Mouse (Mus musculus) liver, embryonic 13.5 days (tissue): ENCODE measurements around the gene Pde6h. TPM values are rescaled to one million over a fixed set of nuclear protein-coding genes. Genes with fewer than 3 reads are reported as not detected.

Source experiments
- ATAC-seq: fragments of 200-750 bp; cut with Nextera tagmentation; 2 replicates; pipeline ENCODE4 v1.8.0; 2017; ENCODE audit warnings: low read depth, mild to moderate bottlenecking, moderate number of reproducible peaks, moderate library complexity
- DNase-seq: peaks from one replicate; pipeline ENCODE4 v3.0.0; 2022
- H3K27ac ChIP-seq: fragments of 300-500 bp; sonication (generic); 2 replicates; pipeline ENCODE4 v1.5.1; 2015; ENCODE audit warnings: moderate library complexity, mild to moderate bottlenecking, inconsistent platforms
- H3K27me3 ChIP-seq: fragments of 300-500 bp; sonication (generic); 2 replicates; pipeline ENCODE4 v1.6.1; 2015; ENCODE audit warnings: mild to moderate bottlenecking, inconsistent platforms
- H3K36me3 ChIP-seq: fragments of 300-500 bp; sonication (generic); 2 replicates; pipeline ENCODE4 v1.6.1; 2015; ENCODE audit warnings: mild to moderate bottlenecking, inconsistent platforms
- H3K4me1 ChIP-seq: fragments of 300-500 bp; sonication (generic); replicated peaks from 2 replicates; pipeline ENCODE4 v1.6.1; 2015; ENCODE audit warnings: inconsistent platforms
- H3K4me2 ChIP-seq: fragments of 300-500 bp; sonication (generic); 2 replicates; pipeline ENCODE4 v1.6.1; 2015; ENCODE audit warnings: inconsistent platforms, mild to moderate bottlenecking, moderate library complexity
- H3K4me3 ChIP-seq: fragments of 300-500 bp; sonication (generic); replicated peaks from 2 replicates; pipeline ENCODE4 v1.5.1; 2015; ENCODE audit warnings: mild to moderate bottlenecking, inconsistent platforms
- H3K9ac ChIP-seq: fragments of 300-500 bp; sonication (generic); 2 replicates; pipeline ENCODE4 v1.6.1; 2015; ENCODE audit warnings: mild to moderate bottlenecking, inconsistent platforms
- H3K9me3 ChIP-seq: fragments of 300-500 bp; sonication (generic); replicated peaks from 2 replicates; pipeline ENCODE4 v1.6.1; 2016; ENCODE audit warnings: inconsistent platforms
- WGBS: fragments of 180-500 bp; shearing (Covaris S2); methylation state at CpG from one replicate; pipeline ENCODE4 v1.1.7; 2015; ENCODE audit not compliant: insufficient replicate concordance; 5-methylcytosine and 5-hydroxymethylcytosine counted together
- polyA plus RNA-seq: library from polyadenylated mRNA; unstranded; fragments of >200 nt; fragmentation: Nextera tagmentation; extraction: Ambion mirVana; gene quantifications from 2 replicates; pipeline ENCODE4 v1.2.1, GENCODE M21; 2015

Pde6h gene
- polyA plus RNA-seq, 1 experiment from 2014 or later = not detected

- 31% methylated on average over 18 of the region's 18 CpGs for WGBS
- 0 out of 2 replicates have a peak, but pooled peaks cover 3% of the 10 kb centered on the region for H3K27me3 ChIP-seq
- peak overlapping the region; percentile 48 for H3K4me2 ChIP-seq
- H3K4me1 ChIP-seq = peaks cover 8% of the 10 kb centered on the region
- ATAC-seq = peak; percentile 39; the same call in 1 of the 2 replicates
- H3K27ac ChIP-seq = no peak overlapping the region
- no peaks in the 10 kb centered on the region for H3K9me3 ChIP-seq
- no peak for DNase-seq
- no peak overlapping the region for H3K4me3 ChIP-seq
- no peak overlapping the region for H3K9ac ChIP-seq
- no peaks in the 10 kb centered on the region for H3K36me3 ChIP-seq
Observed at GRCm38 (mm10) chr6:136913384-136914126, 10.1 kb upstream of the Pde6h start.

GRCm38 (mm10) chr6:136914234-136914633, 9.4 kb upstream of the Pde6h start:
- H3K4me3 ChIP-seq = no peak overlapping the region
- ATAC-seq (no peak), DNase-seq (no peak)
- no peak overlapping the region for H3K4me2 ChIP-seq
- no peak overlapping the region for H3K9ac ChIP-seq
- no peaks in the 10 kb centered on the region for H3K9me3 ChIP-seq
- H3K27me3 ChIP-seq = 0 out of 2 replicates have a peak, but pooled peaks cover 3% of the 10 kb centered on the region
- H3K4me1 ChIP-seq = peaks cover 8% of the 10 kb centered on the region
- H3K27ac ChIP-seq = no peak overlapping the region
- 81% methylated on average over 6 of the region's 6 CpGs for WGBS
- H3K36me3 ChIP-seq = no peaks in the 10 kb centered on the region

GRCm38 (mm10) chr6:136915721-136916395, 7.8 kb upstream of the Pde6h start:
- 0 out of 2 replicates have a peak, but pooled peaks cover 3% of the 10 kb centered on the region for H3K27me3 ChIP-seq
- WGBS = 68% methylated on average over 8 of the region's 8 CpGs
- H3K36me3 ChIP-seq = no peaks in the 10 kb centered on the region
- no peak for ATAC-seq
- no peak for DNase-seq
- no peak overlapping the region for H3K9ac ChIP-seq
- no peaks in the 10 kb centered on the region for H3K9me3 ChIP-seq
- no peak overlapping the region for H3K4me3 ChIP-seq
- no peak overlapping the region for H3K4me2 ChIP-seq
- H3K4me1 ChIP-seq = peaks cover 11% of the 10 kb centered on the region
- no peak overlapping the region for H3K27ac ChIP-seq

- H3K27me3 ChIP-seq = 0 out of 2 replicates have a peak, but pooled peaks cover 3% of the 10 kb centered on the region
- no peaks in the 10 kb centered on the region for H3K36me3 ChIP-seq
- DNase-seq (no peak), ATAC-seq (no peak)
- no peaks in the 10 kb centered on the region for H3K9me3 ChIP-seq
- 47% methylated on average over 2 of the region's 2 CpGs for WGBS
- H3K4me2 ChIP-seq = no peak overlapping the region
- peaks cover 11% of the 10 kb centered on the region for H3K4me1 ChIP-seq
- no peak overlapping the region for H3K4me3 ChIP-seq
- no peak overlapping the region for H3K9ac ChIP-seq
- H3K27ac ChIP-seq = no peak overlapping the region
Observed at GRCm38 (mm10) chr6:136917885-136918284, 5.7 kb upstream of the Pde6h start.

- Histone ChIP-seq H3K4me3 (no peak overlapping the region), H3K27ac (no peak overlapping the region), H3K27me3 (no peaks in the 10 kb centered on the region), H3K4me1 (peaks cover 3% of the 10 kb centered on the region; the same call in 1 of the 2 replicates), H3K36me3 (no peaks in the 10 kb centered on the region), H3K9me3 (no peaks in the 10 kb centered on the region), H3K4me2 (no peak overlapping the region), H3K9ac (peak overlapping the region; percentile 9; the same call in 1 of the 2 replicates)
- 29% methylated on average over 16 of the region's 16 CpGs for WGBS
- ATAC-seq = peak; percentile 37; the same call in 1 of the 2 replicates
- DNase-seq = no peak
Observed at GRCm38 (mm10) chr6:136920320-136921257, 3.0 kb upstream of the Pde6h start.

- no peak for ATAC-seq
- DNase-seq = no peak
Observed at GRCm38 (mm10) chr6:136921601-136922000, 2.0 kb upstream of the Pde6h start.

GRCm38 (mm10) chr6:136922080-136922479, 1.6 kb upstream of the Pde6h start, which contains the start of gene Erp27:
Gene Erp27 (minus strand): TSS chr6:136922180.
- H3K9ac ChIP-seq = no peak within 1 kb of the TSS
- no peaks in the 10 kb centered on the region for H3K9me3 ChIP-seq
- no peak within 1 kb of the TSS for H3K4me3 ChIP-seq
- no peak within 1 kb of the TSS for H3K27ac ChIP-seq
- no peaks in the 10 kb centered on the region; the same call in 1 of the 2 replicates for H3K36me3 ChIP-seq
- H3K4me1 ChIP-seq = peaks cover 3% of the 10 kb centered on the region; the same call in 1 of the 2 replicates
- DNase-seq (no peak), ATAC-seq (no peak)
- WGBS = 61% methylated on average over 5 of the region's 5 CpGs
- no peak within 1 kb of the TSS for H3K4me2 ChIP-seq
- H3K27me3 ChIP-seq = no peaks in the 10 kb centered on the region

More at GRCm38 (mm10) chr6:136921601-136922000, 2.0 kb upstream of the Pde6h start:
- Histone ChIP-seq H3K4me1 (peaks cover 3% of the 10 kb centered on the region; the same call in 1 of the 2 replicates), H3K4me2 (no peak overlapping the region), H3K9me3 (no peaks in the 10 kb centered on the region), H3K27ac (no peak overlapping the region), H3K9ac (no peak overlapping the region), H3K27me3 (no peaks in the 10 kb centered on the region), H3K4me3 (no peak overlapping the region), H3K36me3 (no peaks in the 10 kb centered on the region; the same call in 1 of the 2 replicates)
- WGBS = 71% methylated on average over 7 of the region's 7 CpGs

GRCm38 (mm10) chr6:136922871-136923270, 761 bp upstream of the Pde6h start:
- Histone ChIP-seq H3K4me3 (no peak overlapping the region), H3K9me3 (no peaks in the 10 kb centered on the region), H3K4me1 (peaks cover 3% of the 10 kb centered on the region; the same call in 1 of the 2 replicates), H3K4me2 (no peak overlapping the region), H3K36me3 (no peaks in the 10 kb centered on the region; the same call in 1 of the 2 replicates), H3K27me3 (no peaks in the 10 kb centered on the region), H3K9ac (no peak overlapping the region), H3K27ac (no peak overlapping the region)
- no peak for ATAC-seq
- no peak for DNase-seq
- 79% methylated on average over 7 of the region's 7 CpGs for WGBS

- Histone ChIP-seq H3K4me2 (no peak overlapping the region), H3K27me3 (no peaks in the 10 kb centered on the region), H3K27ac (no peak overlapping the region), H3K9me3 (no peaks in the 10 kb centered on the region), H3K4me1 (peaks cover 3% of the 10 kb centered on the region; the same call in 1 of the 2 replicates), H3K4me3 (no peak overlapping the region), H3K36me3 (peaks cover 3% of the 10 kb centered on the region; the same call in 1 of the 2 replicates), H3K9ac (no peak overlapping the region)
- DNase-seq (no peak), ATAC-seq (no peak)
- 64% methylated on average over 8 of the region's 8 CpGs for WGBS
Observed at GRCm38 (mm10) chr6:136925049-136925448, 1.4 kb downstream of the Pde6h start.

GRCm38 (mm10) chr6:136927626-136928025, 4.0 kb downstream of the Pde6h start:
- Histone ChIP-seq H3K4me1 (peaks cover 22% of the 10 kb centered on the region), H3K4me3 (no peak overlapping the region), H3K36me3 (peaks cover 8% of the 10 kb centered on the region), H3K9ac (no peak overlapping the region), H3K9me3 (no peaks in the 10 kb centered on the region), H3K27me3 (no peaks in the 10 kb centered on the region), H3K4me2 (no peak overlapping the region), H3K27ac (no peak overlapping the region)
- no peak for ATAC-seq
- no peak for DNase-seq
- 78% methylated on average over 1 of the region's 1 CpGs for WGBS
